8 mouse cellular contexts compared by ENCODE assay signal in genomic region chr3:101405495-101405894, GRCm38 (mm10). TPM values are rescaled to one million over a fixed set of nuclear protein-coding genes. Genes with fewer than 3 reads are reported as not detected.
DNase-seq lines count a peak whose midpoint lies in the region; ATAC-seq lines count a peak whose summit lies in the region.

No protein-coding gene starts in this region.

- peak overlapping the region; percentile 26 for H3K4me2 ChIP-seq in heart, embryonic 15.5 days
- H3K4me2 ChIP-seq in neural tube, embryonic 15.5 days: peak overlapping the region; percentile 13

- 26% methylated on average over 10 of the region's 10 CpGs for WGBS in heart, embryonic 15.5 days
- WGBS in neural tube, embryonic 15.5 days: 28% methylated on average over 10 of the region's 10 CpGs

- H3K36me3 ChIP-seq in heart, embryonic 15.5 days: no peaks in the 10 kb centered on the region
- H3K36me3 ChIP-seq in neural tube, embryonic 15.5 days: no peaks in the 10 kb centered on the region

- H3K9me3 ChIP-seq in heart, embryonic 15.5 days (replicated peaks): no peaks in the 10 kb centered on the region
- no peaks in the 10 kb centered on the region for H3K9me3 ChIP-seq in neural tube, embryonic 15.5 days (replicated peaks)

- peak; percentile 9 for DNase-seq in cerebellum, adult 11 months
- peak; percentile 25 for DNase-seq in 3T3-L1 (ENCODE audit: low read depth, low spot score)
- peak; percentile 59 to 69 for DNase-seq in left cerebral cortex, adult 18-20 months (ENCODE audit: low spot score in 2 of 2)
- DNase-seq in natural killer cell, adult 2 months (ENCODE audit: low spot score in 2 of 2): no peak
- DNase-seq in spleen, adult 12 weeks (ENCODE audit: low spot score): no peak

- H3K4me3 ChIP-seq in heart, embryonic 15.5 days: no peak overlapping the region
- no peak overlapping the region for H3K4me3 ChIP-seq in neural tube, embryonic 15.5 days (replicated peaks)

- peaks cover 79% of the 10 kb centered on the region for H3K4me1 ChIP-seq in heart, embryonic 15.5 days (replicated peaks)
- H3K4me1 ChIP-seq in neural tube, embryonic 15.5 days: peaks cover 72% of the 10 kb centered on the region

- ATAC-seq in cerebellum, adult (ENCODE audit: insufficient number of reproducible peaks, low FRiP score, low TSS enrichment): no peak
- ATAC-seq in heart, embryonic 15.5 days (replicated peaks; ENCODE audit: insufficient number of reproducible peaks, insufficient read depth, low FRiP score, low read depth): peak; percentile 44; the same call in 1 of the 2 replicates
- ATAC-seq in neural tube, embryonic 15.5 days (ENCODE audit: low FRiP score): peak; percentile 60

- H3K9ac ChIP-seq in heart, embryonic 15.5 days: no peak overlapping the region
- no peak overlapping the region for H3K9ac ChIP-seq in neural tube, embryonic 15.5 days (replicated peaks)

- H3K27me3 ChIP-seq in heart, embryonic 15.5 days: no peaks in the 10 kb centered on the region
- no peaks in the 10 kb centered on the region for H3K27me3 ChIP-seq in neural tube, embryonic 15.5 days (replicated peaks)

- H3K27ac ChIP-seq in heart, embryonic 15.5 days: peak overlapping the region; percentile 37; the same call in 1 of the 2 replicates
- peak overlapping the region; percentile 77 for H3K27ac ChIP-seq in neural tube, embryonic 15.5 days (replicated peaks)

RNA-seq across cellular contexts. Expression of gene Igsf3, which starts 28.6 kb away (rescaled TPM):
- 38.0 and 45.0 TPM in 2 replicates for polyA plus RNA-seq in heart, embryonic 15.5 days (2015; fragmentation: Nextera tagmentation; extraction: Ambion mirVana)
- total RNA-seq in left cerebral cortex, adult 18-20 months (2021): 10 to 100 TPM; 18.0 to 18.5 TPM
- polyA plus RNA-seq in neural tube, embryonic 15.5 days (2015; fragmentation: Nextera tagmentation; extraction: Ambion mirVana): 84.8 and 89.7 TPM in 2 replicates

Comparison
In these comparisons a context has a peak if more than half of its experiments do, and no peak if none do; other contexts are left out.
1. DNase-seq: peak in cerebellum, adult 11 months (single experiment), 3T3-L1 (single experiment) and left cerebral cortex, adult 18-20 months (2 of 2); none in natural killer cell, adult 2 months (0 of 2) and spleen, adult 12 weeks (single experiment).